Mouse (Mus musculus) lung, adult 18-20 months (tissue): ENCODE measurements around the gene Mindy4.
"Not testable (repeated sequence)": the region's sequence is repeated elsewhere in the genome, so short reads cannot be mapped to it uniquely, and the experiment has no call there.

ENCODE experiments used
- DNase-seq, 2 experiments: peaks; one replicate each; pipeline ENCODE4 v3.0.0; 2022; ENCODE audit warnings: mixed read lengths in 2 of 2

Gene Mindy4

DNA sequence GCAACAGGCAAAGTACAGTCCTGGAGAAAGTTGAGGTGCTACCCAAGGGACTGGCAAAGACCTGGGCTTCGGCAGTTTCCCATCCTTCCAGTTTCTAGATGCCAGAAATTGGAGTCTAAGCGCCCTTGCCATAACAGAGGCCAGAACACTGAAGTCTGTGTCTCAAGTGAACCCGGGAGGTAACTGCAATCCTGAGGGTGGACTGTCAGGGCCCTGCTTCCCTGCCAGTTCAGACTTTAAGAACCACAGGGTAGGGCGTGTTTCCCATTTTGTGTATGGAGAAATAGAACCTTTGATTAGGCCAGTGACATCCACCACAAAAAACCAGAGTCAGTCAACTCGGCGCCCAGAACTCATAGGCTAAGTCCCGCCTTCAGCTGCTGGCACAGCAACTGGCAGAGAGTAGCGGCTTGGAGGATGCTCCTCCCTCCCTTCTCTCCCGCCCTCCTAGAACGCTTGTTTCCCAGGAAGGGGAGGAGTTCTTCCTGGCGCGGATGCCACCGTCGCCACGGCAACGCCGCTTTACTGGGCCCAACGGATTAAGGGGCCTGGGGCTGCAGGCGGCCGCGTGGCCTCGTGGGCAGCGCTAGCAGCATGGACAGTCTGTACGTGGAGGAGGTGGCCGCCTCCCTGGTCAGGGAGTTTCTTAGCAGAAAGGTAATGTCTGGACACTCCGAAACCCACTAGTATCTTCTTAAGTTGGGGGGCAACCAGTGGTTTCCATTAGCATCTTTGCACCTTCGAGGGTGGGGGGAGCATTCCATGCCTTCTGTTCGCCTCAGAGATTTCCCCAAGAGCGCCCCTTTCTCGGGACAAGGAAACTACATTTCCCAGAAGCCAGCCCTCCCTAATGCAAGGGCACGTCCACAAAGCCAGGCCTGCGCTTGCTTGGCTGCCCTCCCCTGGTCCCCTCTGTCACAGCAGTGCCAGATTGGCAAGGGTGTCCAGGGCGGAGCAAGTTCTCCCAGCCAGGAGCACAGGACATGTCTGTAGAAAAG, at the start of gene Mindy4:
Gene Mindy4, plus strand, starts transcription at position 471 of the 998 bp plus-strand sequence.
- DNase-seq = peak; percentile 92 to 95

DNA sequence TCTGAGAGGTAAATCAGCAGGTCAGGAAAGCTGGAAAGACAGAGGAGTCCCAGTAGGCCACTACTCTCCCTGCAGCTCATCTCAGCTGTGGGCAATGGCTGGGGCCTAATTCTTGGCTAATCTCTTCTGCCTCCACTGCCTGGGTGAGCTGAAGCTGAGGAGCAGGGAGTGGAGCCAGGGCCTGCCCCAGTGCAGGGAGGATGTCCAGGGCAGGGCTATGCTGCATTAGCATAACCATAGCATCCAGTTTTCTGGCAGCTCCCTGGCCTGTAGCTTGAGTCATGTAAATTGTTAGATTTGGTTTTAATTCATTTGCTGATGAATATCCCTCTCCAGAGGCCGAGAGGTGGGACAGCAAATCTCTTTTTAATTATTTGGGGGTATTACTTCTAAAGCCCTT, 43.9 kb upstream of the Mindy4 start:
- DNase-seq = no peak

DNA sequence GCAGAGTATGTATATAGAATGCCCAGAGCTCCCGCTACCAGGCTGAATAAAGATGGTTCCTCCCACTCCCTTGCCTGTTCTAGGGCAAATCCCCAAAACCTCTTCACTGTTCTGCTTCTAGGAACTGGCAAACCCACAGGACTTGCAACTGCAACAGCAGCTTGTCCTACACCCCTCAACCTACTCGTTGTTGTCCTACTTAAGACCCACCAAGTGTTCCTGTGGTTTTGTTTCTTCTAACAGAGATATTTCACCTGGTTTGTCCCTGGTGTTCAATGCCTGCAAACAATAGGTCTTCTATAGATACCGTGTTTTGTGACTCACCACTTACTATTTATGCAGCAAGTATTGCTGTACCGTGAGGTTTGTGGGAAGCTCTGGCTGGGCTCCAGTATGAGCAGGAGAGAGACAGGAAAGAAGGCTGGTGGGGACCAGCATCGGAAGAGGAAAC, 41.8 kb upstream of the Mindy4 start:
- no peak for DNase-seq

DNA sequence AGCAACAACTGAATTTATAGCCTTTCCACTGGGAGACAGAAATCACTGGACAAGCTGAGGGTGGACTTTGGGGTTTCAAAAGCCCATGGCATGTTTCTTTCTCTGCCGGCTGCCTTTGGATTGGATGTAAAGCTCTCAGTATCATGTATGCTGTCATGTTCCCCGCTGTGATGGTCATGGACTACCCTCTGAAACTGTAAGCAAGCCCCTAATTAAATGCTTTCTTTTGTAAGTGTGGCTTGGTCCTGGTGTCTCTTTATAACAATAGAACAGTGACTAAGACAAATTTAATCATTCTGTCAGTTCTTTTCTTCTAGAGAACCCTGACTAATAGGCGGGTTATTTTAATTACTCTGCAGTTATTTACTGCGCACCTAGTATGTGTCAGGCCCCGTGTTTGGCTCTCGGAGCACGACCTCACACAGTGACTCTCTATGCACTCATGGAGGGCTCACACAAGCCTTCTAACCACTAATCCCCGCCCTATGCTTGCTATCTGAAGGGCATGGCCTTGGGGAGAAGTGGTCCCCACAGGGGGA, 40.1 kb upstream of the Mindy4 start:
- no peak for DNase-seq

DNA sequence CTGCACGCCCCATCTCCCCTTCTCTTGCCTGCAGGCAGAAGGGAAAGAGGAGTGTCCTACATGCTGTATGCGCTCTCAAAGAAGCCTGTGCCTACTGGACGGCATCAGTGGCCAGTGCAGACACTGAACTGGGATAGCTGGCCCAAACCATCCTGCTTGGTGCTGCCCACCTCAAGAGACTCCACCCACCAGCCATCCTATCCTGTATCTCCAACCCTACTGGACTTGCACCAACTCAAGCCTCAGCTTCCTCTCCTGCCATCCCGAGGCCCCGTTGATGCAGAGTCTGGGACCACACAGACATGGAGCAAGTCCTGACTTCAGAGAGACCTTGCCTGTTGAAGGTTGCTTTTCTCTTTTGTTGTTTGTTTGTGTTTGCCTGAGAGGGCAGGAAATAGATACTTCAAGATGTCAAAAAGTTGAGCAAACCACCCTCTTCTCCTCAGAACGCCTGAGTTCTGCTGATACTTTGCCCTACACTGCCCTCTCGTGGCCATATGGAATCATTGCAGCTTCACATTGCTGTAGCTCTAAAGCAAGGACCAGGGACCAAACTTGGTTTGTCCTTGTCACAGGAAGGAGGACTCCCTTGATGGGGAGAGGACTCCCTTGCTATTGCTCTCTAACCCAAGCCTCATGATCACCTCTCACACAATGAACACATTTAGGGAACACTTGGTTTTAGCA, 36.3 kb upstream of the Mindy4 start:
- peak; percentile 63 to 69 for DNase-seq

DNA sequence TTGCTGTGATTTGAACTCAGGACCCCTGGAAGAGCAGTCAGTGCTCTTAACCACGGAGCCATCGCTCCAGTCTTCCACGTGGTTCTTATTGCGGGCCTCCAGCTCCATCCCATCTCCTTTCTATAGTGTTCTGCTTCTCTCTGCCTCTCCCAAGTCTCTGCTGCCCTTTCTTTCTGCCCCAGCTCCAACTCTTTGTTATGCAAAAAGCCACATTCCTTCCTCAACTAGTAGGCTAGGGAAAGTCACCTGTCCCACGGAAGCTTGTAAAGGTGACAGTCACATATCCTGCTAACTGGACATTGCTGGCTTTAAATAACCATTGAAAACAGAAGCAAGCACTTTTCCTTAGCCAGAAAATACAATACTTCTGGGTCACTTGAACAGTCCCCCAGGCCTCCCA, 33.4 kb upstream of the Mindy4 start:
- no peak for DNase-seq

DNA sequence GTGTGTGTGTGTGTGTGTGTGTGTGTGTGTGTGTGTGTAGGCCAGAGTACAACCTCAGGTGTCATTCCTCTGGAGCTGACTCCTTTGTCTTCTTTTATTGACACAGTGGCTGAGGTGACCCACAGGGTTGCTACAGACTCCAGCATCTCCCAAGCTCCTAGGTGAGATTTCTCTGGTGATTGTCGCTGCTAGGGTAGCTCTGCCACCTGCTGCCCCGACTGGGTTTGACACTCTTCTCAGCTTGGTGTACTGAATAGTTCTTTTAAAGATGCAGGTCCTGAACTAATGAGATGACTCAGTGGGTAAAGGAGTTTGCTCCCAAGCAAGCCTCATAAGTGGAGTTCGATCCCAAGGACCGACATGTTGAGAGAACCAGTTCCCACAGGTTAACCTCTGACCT, 31.5 kb upstream of the Mindy4 start:
- no peak for DNase-seq

DNA sequence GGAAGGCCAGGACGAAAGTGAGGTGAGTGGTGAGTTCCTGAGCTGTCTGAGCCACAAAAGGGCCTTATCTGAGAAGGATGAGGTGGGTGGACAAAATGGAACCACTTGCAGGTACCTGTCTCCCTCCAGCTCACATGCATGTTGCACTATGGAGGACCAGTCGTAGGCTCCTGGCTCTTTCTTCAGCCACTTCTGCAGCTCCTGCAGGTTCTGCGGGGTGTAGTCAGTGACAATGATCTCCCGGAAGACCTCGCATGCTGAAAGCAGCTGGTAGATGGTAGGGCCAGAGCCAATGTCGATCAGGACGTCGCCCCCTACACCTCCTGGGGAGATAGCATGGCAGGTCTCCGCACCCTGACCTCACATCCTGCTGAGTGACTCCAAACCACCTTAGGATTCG, 30.0 kb upstream of the Mindy4 start:
- DNase-seq = no peak

DNA sequence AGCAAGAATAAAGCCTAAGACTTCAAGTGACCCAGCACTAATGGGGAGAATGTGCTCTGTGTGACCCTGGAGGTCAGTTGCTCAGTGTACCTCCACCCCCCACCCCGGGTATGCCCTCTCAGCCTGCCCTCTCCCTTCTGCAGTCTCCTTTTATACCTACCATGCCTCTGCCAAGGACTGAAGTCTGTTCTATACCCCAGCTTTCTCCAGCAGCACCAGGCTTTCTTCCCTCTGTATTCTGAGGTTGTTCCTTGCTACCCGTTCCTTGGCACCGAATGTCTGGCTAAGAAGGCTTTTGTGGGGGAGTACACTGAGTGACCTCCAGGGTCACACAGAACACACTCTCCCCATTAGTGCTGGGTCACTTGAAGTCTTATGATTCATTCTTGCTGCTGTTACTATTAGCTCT, 29.2 kb upstream of the Mindy4 start:
- no peak for DNase-seq

DNA sequence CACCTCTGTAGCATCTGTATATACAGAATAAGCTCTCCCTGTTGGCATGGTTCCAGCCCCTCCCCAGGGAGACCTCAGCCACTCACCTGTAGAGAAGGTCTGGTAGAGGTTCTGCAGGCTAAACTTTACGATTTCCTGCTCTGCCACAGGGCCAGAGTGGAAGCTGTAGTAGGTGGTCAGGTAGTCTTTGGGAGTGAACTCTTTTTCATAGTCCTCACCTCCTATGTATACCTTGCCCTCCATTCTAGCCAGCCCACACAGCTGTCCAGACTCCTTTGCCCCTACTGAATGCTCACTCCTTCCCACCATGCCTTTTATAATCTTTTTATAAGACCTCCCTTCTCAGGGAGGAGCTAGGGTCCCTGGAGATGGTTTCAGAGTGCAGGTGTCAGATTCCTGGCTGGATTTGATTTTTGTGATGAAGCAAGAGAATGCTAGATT, 28.4 kb upstream of the Mindy4 start, which contains the start of gene Inmt:
Gene Inmt, minus strand, starts transcription at position 303 of the 441 bp plus-strand sequence.
- DNase-seq = peak; percentile 27 to 44

DNA sequence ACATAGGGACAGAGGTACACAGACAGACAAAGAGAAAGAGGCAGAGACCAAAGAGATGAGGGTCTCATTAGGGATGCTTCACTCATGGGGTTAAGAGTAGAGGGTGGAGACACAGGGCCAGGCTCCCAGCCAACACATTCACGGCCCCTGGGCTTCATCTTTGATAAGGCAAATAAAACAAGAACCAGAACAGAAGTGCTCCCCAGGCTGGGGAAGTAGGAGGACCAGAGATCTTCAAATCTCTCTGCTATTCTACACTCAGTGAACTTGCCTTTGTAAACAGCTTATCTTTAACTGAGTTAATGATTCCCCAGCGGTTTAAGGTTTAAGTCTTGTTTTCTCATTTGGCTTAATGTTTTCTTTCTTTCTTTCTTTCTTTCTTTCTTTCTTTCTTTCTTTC, 27.7 kb upstream of the Mindy4 start:
- peak in 1 of 2 experiments; percentile 19 for DNase-seq

DNA sequence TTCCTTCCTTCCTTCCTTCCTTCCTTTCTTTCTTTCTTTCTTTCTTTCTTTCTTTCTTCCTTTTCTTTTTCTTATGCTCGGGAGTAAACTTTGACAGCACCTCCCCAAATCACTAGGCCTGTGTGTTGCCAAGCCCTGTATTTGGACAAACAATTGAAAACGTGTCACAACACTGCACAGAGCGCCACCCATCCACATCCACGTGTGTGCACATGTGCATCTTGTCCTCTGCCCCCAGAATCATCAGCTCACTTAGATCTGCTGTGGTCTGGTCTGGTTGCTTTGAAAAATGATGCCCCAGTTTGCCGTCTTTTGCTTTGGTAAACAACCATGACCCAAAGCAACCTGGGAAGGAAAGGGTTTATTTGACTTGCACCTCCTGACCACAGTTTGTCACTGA, 27.3 kb upstream of the Mindy4 start:
- DNase-seq = peak in 1 of 2 experiments; percentile 38

DNA sequence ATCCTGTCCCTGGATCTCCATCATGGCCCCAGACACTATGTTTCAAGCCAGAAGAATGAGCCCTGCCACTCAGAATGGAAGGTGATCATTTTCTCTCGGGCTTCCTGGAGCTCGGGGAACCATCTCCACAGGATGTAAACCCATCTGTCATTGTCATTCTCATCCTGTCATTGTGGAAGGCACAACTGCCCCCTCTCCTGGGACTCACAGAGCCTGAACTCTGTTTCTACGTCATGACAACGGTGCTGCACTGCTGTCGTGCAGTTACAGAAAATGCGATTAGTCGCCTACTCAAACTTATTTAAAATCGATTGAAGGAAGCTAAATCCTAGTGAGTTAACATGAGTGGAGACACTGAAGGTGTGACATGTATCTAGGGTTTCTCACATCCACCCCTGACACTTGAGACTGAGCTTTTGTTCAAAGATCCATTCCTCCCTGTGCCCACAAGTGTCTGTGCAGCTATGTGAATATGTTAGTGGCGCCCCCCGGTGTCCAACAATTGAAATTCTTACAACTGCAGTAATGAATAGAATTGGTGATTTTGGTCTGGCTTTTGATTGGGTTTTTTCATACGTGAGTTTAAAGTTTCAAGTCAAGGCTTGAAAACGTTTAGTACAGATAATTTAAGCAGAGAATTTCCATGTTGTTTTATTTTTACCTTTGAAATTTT, 26.0 kb upstream of the Mindy4 start:
- DNase-seq = no peak

DNA sequence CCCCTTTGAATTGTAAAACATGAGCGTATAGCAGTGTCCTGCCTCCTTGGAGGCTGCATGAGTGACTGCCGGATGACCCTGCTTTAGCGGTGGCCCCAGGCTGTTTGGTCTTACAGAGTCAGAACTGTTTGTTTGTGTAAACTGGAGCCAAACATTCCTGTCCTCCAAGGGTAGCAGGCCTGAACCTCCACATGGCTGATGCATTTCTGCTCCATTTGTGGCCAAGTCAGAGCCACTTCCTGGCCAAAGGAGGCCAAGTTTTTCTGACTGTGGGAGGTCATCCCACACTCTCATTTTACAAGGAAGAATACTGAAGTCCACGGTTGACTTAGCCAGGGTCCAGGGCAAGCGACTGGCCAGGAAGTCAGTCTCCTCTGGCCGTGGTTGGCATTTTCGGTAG, 23.6 kb upstream of the Mindy4 start:
- peak; percentile 36 to 56 for DNase-seq

DNA sequence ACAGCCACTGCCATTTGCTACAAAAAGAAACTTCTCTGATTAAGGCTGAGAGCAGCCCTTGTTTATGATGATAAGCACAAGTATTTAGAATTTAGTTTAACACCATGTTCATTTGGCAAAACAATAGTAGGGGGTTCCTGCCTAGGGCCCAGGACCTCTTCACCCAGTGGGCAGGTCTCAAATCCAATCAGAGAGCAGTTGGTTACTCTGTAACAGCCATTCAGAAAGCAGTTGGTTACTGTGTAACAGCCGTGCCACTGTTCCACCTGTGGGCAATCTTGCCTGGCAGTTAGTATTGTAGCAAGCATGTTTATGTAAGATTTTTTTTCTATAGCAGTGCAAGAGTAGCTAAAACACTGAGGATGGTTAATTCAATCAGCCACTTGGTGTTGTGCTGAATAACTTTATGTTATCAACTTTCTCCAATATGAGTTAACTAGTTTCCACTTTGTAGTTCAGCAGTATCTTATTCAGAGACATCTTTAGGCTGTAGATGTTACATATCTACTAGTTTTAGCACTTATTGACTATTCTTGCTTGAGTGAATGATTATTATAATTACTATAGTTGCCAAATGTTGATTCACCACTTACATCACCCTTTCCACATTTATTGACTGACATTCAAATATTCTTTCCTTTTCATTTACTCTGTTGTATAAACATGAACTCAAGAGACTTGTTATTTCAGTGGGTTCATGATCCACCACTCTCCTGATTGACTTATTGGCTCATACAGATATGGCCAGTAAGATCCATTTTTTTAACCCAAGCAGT, 20.3 kb upstream of the Mindy4 start:
- DNase-seq = no peak

DNA sequence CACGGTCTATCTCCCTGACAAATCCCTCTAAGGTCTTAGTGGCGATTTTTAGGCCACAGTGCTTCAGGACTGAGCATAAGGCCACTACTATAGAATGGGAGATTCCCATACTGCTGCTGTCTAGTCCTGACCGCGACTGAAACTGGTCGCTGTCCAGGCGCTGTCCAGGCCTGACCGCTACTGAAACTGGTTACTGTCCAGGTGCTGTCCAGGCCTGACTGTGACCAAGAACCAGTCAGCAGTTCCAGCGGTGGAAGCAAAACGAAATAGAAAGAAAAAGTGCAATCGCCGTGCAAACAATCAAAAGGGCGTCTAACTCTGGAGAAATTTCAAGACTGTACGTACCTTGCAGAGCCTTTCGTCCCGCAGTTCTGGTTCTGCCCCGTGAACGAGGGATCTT, 15.4 kb upstream of the Mindy4 start:
- DNase-seq = not testable (repeated sequence)

DNA sequence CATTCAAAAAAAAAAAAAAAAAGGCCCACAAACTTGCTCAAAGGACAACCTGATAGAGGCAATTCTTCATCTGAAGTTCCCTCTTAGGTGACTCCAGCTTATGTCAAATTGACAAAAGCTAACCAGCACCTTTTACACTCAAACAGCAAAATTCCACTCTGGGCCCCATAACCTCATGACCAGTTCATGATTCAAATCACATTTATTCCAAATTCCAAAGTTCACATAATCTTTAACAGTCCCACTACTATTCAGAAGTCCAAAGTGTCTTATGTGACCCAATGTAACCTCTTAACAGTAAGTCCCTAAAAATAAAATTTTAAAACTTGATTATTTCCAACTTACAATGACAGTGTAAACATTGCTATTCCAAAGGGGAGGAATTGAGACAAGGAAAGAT, 13.8 kb upstream of the Mindy4 start:
- no peak for DNase-seq

DNA sequence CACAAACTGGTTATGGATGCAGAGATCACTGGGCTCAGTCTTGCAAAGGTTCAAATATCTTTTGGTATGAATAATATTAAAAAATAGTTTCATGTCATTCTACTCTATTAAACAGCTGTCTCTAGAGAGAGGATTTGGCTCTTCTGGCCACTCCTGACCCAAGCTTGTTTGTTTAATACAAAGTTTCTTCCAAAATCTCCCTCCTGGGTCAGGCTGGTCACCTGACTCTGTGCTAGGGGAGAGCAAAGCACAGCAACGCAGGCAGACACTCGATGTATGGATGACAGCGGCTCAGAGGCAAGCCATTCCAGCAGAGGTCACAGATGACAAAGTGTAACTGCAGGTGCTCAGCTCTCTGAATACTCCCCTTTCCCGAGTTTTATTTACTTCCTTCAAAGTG, 11.6 kb upstream of the Mindy4 start:
- DNase-seq = no peak

DNA sequence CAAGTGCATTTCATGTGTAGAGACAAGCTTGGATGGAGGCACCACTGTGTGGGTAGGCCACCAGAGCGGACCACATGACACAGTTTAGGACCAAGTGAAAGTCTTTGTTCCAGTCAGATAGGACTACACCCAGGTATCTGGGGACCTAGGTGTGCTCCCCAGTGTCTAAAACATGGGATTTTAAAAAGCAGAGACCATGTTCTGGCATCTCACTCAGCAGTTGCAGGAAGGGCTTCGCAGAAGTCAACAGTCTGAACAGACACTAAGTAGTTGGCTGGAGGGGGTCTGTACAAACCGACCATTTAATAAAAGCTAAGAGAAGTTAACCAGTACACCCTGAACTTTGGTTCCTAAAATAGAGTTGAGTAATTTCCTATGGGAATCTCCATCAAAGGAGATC, 10.0 kb upstream of the Mindy4 start:
- DNase-seq = no peak

DNA sequence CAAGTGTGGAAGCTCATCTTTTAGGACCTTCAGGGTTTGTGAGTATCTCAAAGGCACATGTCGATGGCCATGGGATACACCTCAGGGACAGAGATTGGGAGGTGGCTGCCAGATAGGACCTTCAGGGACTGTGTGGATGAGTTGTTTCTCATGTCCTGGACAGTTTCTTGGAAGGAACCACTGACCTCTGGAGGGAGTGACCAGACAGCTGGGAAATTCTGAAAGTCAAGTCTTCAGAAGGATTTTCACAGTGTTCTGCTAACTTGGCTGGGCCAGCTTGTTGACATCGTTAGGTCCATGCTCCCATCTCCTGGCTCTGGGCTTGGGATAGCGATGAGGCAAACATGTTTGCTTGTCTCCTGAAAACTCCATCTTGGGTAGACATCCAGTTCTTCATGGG, 4.1 kb upstream of the Mindy4 start:
- DNase-seq = peak; percentile 52 to 63

DNA sequence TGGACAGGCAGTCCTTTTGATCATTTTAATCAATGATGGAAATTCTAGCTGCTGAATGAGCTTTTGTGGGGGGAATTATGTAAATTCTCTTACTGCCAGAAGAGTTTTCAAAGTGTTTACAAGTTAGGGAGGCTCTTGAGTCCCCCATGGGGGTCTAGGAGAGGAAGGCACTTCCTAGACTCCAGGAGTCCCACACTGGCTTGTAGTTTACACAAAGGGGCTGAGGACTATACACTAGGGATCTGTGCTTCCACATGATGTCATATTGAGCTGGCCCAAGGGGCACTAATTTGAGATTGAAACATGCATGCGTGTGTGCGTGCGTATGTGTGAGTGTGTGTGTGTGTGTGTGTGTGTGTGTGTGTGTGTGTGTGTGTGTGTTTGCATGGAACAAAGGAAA, 748 bp downstream of the Mindy4 start:
- no peak for DNase-seq

DNA sequence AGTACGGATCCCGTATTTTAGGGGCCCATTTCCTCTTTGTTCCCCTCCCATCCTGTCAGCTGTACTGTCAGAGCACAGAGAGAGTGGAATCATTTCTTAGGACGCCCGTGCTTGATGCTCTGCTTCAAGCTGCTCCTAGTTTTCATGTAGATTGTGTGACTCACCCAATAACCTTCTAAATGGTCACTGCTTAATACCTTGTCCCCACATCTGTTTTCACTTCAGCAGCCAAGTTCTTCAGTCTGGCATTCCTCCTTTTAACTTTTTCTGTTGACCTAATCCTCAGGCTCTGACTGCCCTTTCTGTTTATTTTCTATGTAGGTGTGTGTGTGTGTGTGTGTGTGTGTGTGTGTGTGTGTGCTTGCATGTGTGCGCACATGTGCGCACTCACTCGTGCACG, 4.6 kb downstream of the Mindy4 start:
- no peak for DNase-seq
